Mouse (Mus musculus) MEL (cell line): ENCODE results near the gene Dlk1. TPM values are rescaled to one million over a fixed set of nuclear protein-coding genes. Genes with fewer than 3 reads are reported as not detected.

Experiments used
- DNase-seq: peaks from one replicate; pipeline ENCODE4 v3.0.0; 2011; ENCODE audit warnings: low read depth, low spot score
- H3K27ac ChIP-seq: 2 replicates; pipeline ENCODE4 v1.5.1; 2012; ENCODE audit warnings: low read depth, mild to moderate bottlenecking, control low read depth, low read length, moderate library complexity; ENCODE audit not compliant: control insufficient read depth
- H3K27me3 ChIP-seq, 2 experiments: fragments of 150-350 bp in 1 of 2; sonication (generic) in 1 of 2; 2 replicates each; pipeline ENCODE4 v1.6.1; 2012; ENCODE audit warnings: low read length in 2 of 2, mild to moderate bottlenecking in 2 of 2, improper control_type of control experiment in 1 of 2, moderate library complexity in 1 of 2; ENCODE audit not compliant: insufficient read depth in 2 of 2, control insufficient read depth in 1 of 2
- H3K36me3 ChIP-seq, 2 experiments: 2 replicates each; pipeline ENCODE4 v1.6.1; 2012 to 2014; ENCODE audit warnings: low read length in 2 of 2, improper control_type of control experiment in 1 of 2, inconsistent platforms in 1 of 2, mild to moderate bottlenecking in 1 of 2; ENCODE audit not compliant: insufficient read depth in 2 of 2, control insufficient read depth in 1 of 2
- H3K4me1 ChIP-seq, 2 experiments: fragments of 150-350 bp in 1 of 2; sonication (generic) in 1 of 2; 2 replicates each; pipeline ENCODE4 v1.6.1; 2012; ENCODE audit warnings: low read length in 2 of 2, improper control_type of control experiment in 1 of 2, mild to moderate bottlenecking in 1 of 2; ENCODE audit not compliant: insufficient read depth in 2 of 2, control insufficient read depth in 1 of 2
- H3K4me3 ChIP-seq, 2 experiments: fragments of 150-350 bp in 1 of 2; sonication (generic) in 1 of 2; 2 replicates each; pipeline ENCODE4 v1.5.1; 2012; ENCODE audit warnings: low read depth in 2 of 2, low read length in 2 of 2, mild to moderate bottlenecking in 2 of 2, moderate library complexity in 2 of 2, control low read depth in 1 of 2, improper control_type of control experiment in 1 of 2; ENCODE audit not compliant: control insufficient read depth in 1 of 2, insufficient read depth in 1 of 2
- H3K79me2 ChIP-seq: 2 replicates; pipeline ENCODE4 v1.6.1; 2012; ENCODE audit warnings: mild to moderate bottlenecking, low read length, moderate library complexity; ENCODE audit not compliant: control insufficient read depth, poor library complexity, insufficient read depth
- H3K9ac ChIP-seq: 2 replicates; pipeline ENCODE4 v1.6.1; 2012; ENCODE audit warnings: low read depth, mild to moderate bottlenecking, control low read depth, low read length, moderate library complexity; ENCODE audit not compliant: control insufficient read depth, poor library complexity, severe bottlenecking
- H3K9me3 ChIP-seq: fragments of 150-350 bp; sonication (generic); replicated peaks from 2 replicates; pipeline ENCODE4 v1.6.1; 2012; ENCODE audit warnings: mild to moderate bottlenecking, low read length, improper control_type of control experiment, moderate library complexity; ENCODE audit not compliant: insufficient read depth
- CHD2 ChIP-seq: IDR thresholded peaks from 2 replicates; pipeline ENCODE4 v1.6.1; 2011; ENCODE audit warnings: low read length, improper control_type of control experiment
- CTCF ChIP-seq, 3 experiments: IDR thresholded peaks in 2 of 3; conservative IDR thresholded peaks in 1 of 3; 2 replicates each; pipeline ENCODE4 v1.5.1; 2011 to 2012; ENCODE audit warnings: low read length in 3 of 3, low read depth in 2 of 3, mild to moderate bottlenecking in 2 of 3, improper control_type of control experiment in 1 of 3, inconsistent platforms in 1 of 3, mixed read lengths in 1 of 3, moderate library complexity in 1 of 3; ENCODE audit not compliant: control insufficient read depth in 1 of 3, insufficient read depth in 1 of 3, poor library complexity in 1 of 3, severe bottlenecking in 1 of 3
- E2F4 ChIP-seq: IDR thresholded peaks from 2 replicates; pipeline ENCODE4 v1.6.1; 2011; ENCODE audit warnings: low read depth, low read length, improper control_type of control experiment, borderline replicate concordance
- EP300 ChIP-seq, 2 experiments: IDR thresholded peaks; 2 replicates each; pipeline ENCODE4 v1.6.1; 2011; ENCODE audit warnings: improper control_type of control experiment in 2 of 2, low read length in 2 of 2, low read depth in 1 of 2, mild to moderate bottlenecking in 1 of 2
- MAFK ChIP-seq: IDR thresholded peaks from 2 replicates; pipeline ENCODE4 v1.6.1; 2011; ENCODE audit warnings: low read depth, mild to moderate bottlenecking, low read length, improper control_type of control experiment, borderline replicate concordance
- MAZ ChIP-seq: IDR thresholded peaks from 2 replicates; pipeline ENCODE4 v1.6.1; 2012; ENCODE audit warnings: low read depth, mild to moderate bottlenecking, inconsistent platforms, low read length, improper control_type of control experiment
- MXI1 ChIP-seq: IDR thresholded peaks from 2 replicates; pipeline ENCODE4 v1.6.1; 2011; ENCODE audit warnings: mild to moderate bottlenecking, low read depth, low read length, improper control_type of control experiment
- MYB ChIP-seq: IDR thresholded peaks from 2 replicates; pipeline ENCODE4 v1.6.1; 2011; ENCODE audit warnings: mild to moderate bottlenecking, low read depth, low read length, improper control_type of control experiment
- MYC ChIP-seq: IDR thresholded peaks from 2 replicates; pipeline ENCODE4 v1.6.1; 2011; ENCODE audit warnings: low read depth, mild to moderate bottlenecking, low read length, improper control_type of control experiment, moderate library complexity
- NRF1 ChIP-seq: IDR thresholded peaks from 2 replicates; pipeline ENCODE4 v1.6.1; 2014; ENCODE audit warnings: low read depth, mild to moderate bottlenecking, inconsistent platforms, low read length, improper control_type of control experiment, moderate library complexity; ENCODE audit not compliant: poor library complexity, insufficient read depth, severe bottlenecking
- POLR2AphosphoS2 ChIP-seq: IDR thresholded peaks from 2 replicates; pipeline ENCODE4 v1.6.1; 2011; ENCODE audit warnings: low read length, improper control_type of control experiment
- RCOR1 ChIP-seq: IDR thresholded peaks from 2 replicates; pipeline ENCODE4 v1.6.1; 2012; ENCODE audit warnings: low read depth, mild to moderate bottlenecking, inconsistent platforms, low read length, improper control_type of control experiment
- SIN3A ChIP-seq: IDR thresholded peaks from 2 replicates; pipeline ENCODE4 v1.6.1; 2012; ENCODE audit warnings: low read length, improper control_type of control experiment, inconsistent platforms
- TAL1 ChIP-seq: IDR thresholded peaks from 2 replicates; pipeline ENCODE4 v1.6.1; 2012; ENCODE audit warnings: mild to moderate bottlenecking, inconsistent platforms, low read length, moderate library complexity, mixed read lengths
- USF1 ChIP-seq: IDR thresholded peaks from 2 replicates; pipeline ENCODE4 v1.6.1; 2014; ENCODE audit warnings: low read depth, mild to moderate bottlenecking, inconsistent platforms, low read length, improper control_type of control experiment, moderate library complexity
- ZC3H11A ChIP-seq: IDR thresholded peaks from 2 replicates; pipeline ENCODE4 v1.6.1; 2012; ENCODE audit warnings: low read depth, mild to moderate bottlenecking, inconsistent platforms, low read length, improper control_type of control experiment
- ZMIZ1 ChIP-seq: IDR thresholded peaks from 2 replicates; pipeline ENCODE4 v1.6.1; 2012; ENCODE audit warnings: low read depth, mild to moderate bottlenecking, inconsistent platforms, low read length, improper control_type of control experiment, moderate library complexity
- polyA plus RNA-seq, 2 experiments: library from polyadenylated mRNA; stranded (reverse) in 1 of 2; unstranded in 1 of 2; fragments of >175 nt in 1 of 2; fragments of >200 nt in 1 of 2; gene quantifications; 2 replicates each; pipeline versions ENCODE4 v1.2.1 to v1.2.4; 2012; ENCODE audit warnings: low replicate concordance in 2 of 2, low read depth in 1 of 2; ENCODE audit not compliant: insufficient read length in 2 of 2, insufficient read depth in 1 of 2, missing spikeins in 1 of 2
- total RNA-seq: library from RNA; depleted of rRNA; stranded (reverse); fragments of 300-350 nt; gene quantifications from 2 replicates; pipeline ENCODE4 v1.2.3, GENCODE M21; 2012

Dlk1 gene
- total and polyA plus RNA-seq, 3 experiments = not detected

GRCm38 (mm10) chr12:109453065-109453997 is 708 bp downstream of the Dlk1 start:
- no peak overlapping the region for H3K27ac ChIP-seq
- H3K9me3 ChIP-seq = no peaks in the 10 kb centered on the region
- no peaks in the 10 kb centered on the region for H3K36me3 ChIP-seq
- no peak overlapping the region for H3K9ac ChIP-seq
- H3K4me3 ChIP-seq = no peak overlapping the region
- no peaks in the 10 kb centered on the region for H3K27me3 ChIP-seq
- no peaks in the 10 kb centered on the region for H3K4me1 ChIP-seq
- H3K79me2 ChIP-seq = no peaks in the 10 kb centered on the region
- TF ChIP-seq CHD2 (no peak), MYC (no peak), MXI1 (no peak), NRF1 (no peak), TAL1 (no peak), USF1 (no peak), RCOR1 (no peak), MAFK (no peak), SIN3A (no peak), POLR2AphosphoS2 (no peak), MYB (no peak)
- no peak for DNase-seq

GRCm38 (mm10) chr12:109454137-109454536 is 1.5 kb downstream of the Dlk1 start:
- DNase-seq = no peak
- Histone ChIP-seq H3K9ac (no peak overlapping the region), H3K36me3 (no peaks in the 10 kb centered on the region), H3K9me3 (no peaks in the 10 kb centered on the region), H3K4me3 (no peak overlapping the region), H3K27me3 (no peaks in the 10 kb centered on the region), H3K4me1 (no peaks in the 10 kb centered on the region), H3K79me2 (no peaks in the 10 kb centered on the region), H3K27ac (no peak overlapping the region)
- no peak for TF ChIP-seq ZC3H11A
- no peak for TF ChIP-seq ZMIZ1
- no peak for TF ChIP-seq TAL1
- no peak for TF ChIP-seq CTCF (IDR thresholded peaks at IDR 0.05 in 2 of 3, conservative IDR thresholded peaks at IDR 0.05 in 1 of 3; ENCODE audit: control insufficient read depth in 1 of 3, insufficient read depth in 1 of 3, low read depth in 2 of 3, low read length in 3 of 3, poor library complexity in 1 of 3, severe bottlenecking in 1 of 3)
- no peak for TF ChIP-seq RCOR1
- no peak for TF ChIP-seq MAZ
- TF ChIP-seq EP300 (IDR thresholded peaks at IDR 0.05; ENCODE audit: low read depth in 1 of 2, low read length in 2 of 2) = no peak
- TF ChIP-seq E2F4 = no peak
